Mouse (Mus musculus): Measurements from ENCODE around the gene Nell1.

Gene Nell1

GRCm38 (mm10) chr7:50543373-50543772, 568.7 kb downstream of the Nell1 start:
- no peak for TF ChIP-seq GATA4 (IDR thresholded peaks at IDR 0.05; ENCODE audit: insufficient replicate concordance, low read length)

GRCm38 (mm10) chr7:50549572-50549971, 574.9 kb downstream of the Nell1 start:
- no peak for TF ChIP-seq GATA4 (IDR thresholded peaks at IDR 0.05; ENCODE audit: insufficient replicate concordance, low read length)

- no peak for TF ChIP-seq GATA4 (IDR thresholded peaks at IDR 0.05; ENCODE audit: insufficient replicate concordance, low read length)
Measured at GRCm38 (mm10) chr7:50551426-50551825, 576.8 kb downstream of the Nell1 start.

DNA sequence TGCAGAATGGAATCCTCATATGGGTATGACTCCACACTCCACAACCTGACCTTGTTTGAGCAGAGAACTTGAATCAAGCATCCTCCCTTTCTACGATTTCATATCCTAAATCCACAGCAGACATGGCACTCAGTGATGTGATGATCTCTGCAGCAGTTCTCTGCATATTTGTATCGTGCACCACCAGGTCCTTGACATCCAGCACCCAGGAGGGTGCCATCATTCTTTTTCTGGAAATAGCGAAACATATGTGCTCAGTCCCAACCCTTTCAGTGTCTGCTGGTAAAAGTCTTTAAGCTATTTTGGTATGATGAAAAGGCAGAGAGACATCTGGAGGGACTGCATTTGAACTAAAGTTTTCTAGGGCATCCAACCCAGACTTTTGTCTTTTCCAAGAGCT, 588.0 kb downstream of the Nell1 start:
- TF ChIP-seq GATA4 (IDR thresholded peaks at IDR 0.05; ENCODE audit: insufficient replicate concordance, low read length): no peak

- no peak for TF ChIP-seq GATA4 (IDR thresholded peaks at IDR 0.05; ENCODE audit: insufficient replicate concordance, low read length)
Measured at GRCm38 (mm10) chr7:50573841-50574240, 599.2 kb downstream of the Nell1 start.

DNA sequence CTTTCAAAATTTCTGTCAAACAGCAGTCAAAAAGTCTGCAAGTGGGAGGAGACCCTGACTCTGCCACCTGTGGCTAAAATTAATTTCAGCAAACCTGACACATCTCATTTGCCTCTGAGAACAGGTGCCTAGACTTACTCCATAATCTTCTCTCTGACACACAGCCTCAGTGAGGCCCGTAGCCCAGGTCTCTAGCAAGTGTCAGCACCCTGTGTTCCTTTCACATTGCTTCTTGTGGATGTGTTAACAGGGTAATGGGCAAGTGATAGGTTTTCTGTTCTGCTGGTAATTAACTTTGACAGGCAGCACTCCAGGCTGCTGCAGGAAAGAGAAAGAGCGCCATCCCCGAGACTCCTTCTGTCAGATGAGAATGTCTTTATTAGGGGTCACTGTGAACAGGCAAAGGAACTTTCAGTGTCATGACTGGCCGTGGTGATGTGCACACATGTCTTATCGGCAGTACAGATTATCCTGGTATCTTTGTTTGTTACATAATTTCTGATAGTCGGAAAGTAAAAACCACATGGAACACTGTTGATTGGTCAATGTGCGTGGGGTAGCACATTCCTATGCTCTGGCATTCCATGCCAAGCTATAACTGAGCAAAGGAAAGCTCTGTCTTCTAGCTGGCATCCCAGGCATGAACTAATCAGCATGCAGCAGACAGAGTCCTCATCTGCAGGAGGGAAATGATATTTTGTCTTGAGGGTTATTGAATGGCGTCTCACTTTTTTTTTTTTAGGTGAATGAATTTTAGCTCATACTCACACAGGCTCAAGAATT, 614.2 kb downstream of the Nell1 start:
- TF ChIP-seq GATA4 (IDR thresholded peaks at IDR 0.05; ENCODE audit: insufficient replicate concordance, low read length): no peak

GRCm38 (mm10) chr7:50598890-50599289, 624.2 kb downstream of the Nell1 start, which contains the start of gene 4933405O20Rik:
TSS of gene 4933405O20Rik (plus strand) at chr7:50599190.
- TF ChIP-seq GATA4 (IDR thresholded peaks at IDR 0.05; ENCODE audit: insufficient replicate concordance, low read length): no peak

DNA sequence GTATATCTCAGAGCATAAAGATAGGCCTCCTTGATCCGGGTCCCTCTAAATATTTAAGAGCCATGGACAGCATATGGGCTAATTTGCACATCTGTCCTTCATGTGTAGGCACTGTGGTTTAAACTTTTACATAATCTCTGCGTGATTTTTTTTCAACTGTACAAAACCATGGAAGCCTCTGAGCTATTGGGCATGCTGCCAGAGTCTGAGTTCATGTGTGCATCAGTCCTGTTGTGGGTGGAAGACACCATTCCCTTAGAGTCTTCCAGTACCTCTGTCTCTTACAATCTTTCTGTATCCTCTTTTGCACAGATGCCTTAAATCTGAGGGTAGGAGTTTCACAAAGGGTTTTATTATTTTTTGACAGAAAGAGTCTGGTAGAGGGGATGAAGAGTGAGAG, 639.4 kb downstream of the Nell1 start:
- TF ChIP-seq GATA4 (IDR thresholded peaks at IDR 0.05; ENCODE audit: insufficient replicate concordance, low read length): no peak

- TF ChIP-seq GATA4 (IDR thresholded peaks at IDR 0.05; ENCODE audit: insufficient replicate concordance, low read length): no peak
Measured at GRCm38 (mm10) chr7:50629186-50629585, 654.5 kb downstream of the Nell1 start.

DNA sequence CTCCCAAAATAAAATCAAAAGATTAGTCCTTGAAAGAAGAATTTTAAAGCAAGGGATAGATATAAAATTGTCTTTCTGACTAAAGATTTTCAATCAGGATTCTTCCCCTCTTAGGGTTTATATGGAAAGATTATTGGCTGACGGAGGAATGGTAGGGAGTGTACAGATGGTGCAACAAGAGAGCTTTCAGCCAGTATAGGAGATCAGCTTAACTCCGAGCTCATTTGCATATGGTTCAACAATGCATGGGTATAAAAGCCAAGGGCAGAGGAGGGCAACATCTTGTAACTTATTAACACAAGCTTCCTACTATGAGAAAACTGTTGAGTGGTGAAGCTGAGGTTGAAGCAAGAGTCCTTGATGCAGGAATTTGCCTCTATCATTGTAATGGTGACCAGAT, 658.5 kb downstream of the Nell1 start:
- no peak for TF ChIP-seq GATA4 (IDR thresholded peaks at IDR 0.05; ENCODE audit: insufficient replicate concordance, low read length)

- TF ChIP-seq GATA4 (IDR thresholded peaks at IDR 0.05; ENCODE audit: insufficient replicate concordance, low read length): no peak
Measured at GRCm38 (mm10) chr7:50672266-50672665, 697.6 kb downstream of the Nell1 start.

DNA sequence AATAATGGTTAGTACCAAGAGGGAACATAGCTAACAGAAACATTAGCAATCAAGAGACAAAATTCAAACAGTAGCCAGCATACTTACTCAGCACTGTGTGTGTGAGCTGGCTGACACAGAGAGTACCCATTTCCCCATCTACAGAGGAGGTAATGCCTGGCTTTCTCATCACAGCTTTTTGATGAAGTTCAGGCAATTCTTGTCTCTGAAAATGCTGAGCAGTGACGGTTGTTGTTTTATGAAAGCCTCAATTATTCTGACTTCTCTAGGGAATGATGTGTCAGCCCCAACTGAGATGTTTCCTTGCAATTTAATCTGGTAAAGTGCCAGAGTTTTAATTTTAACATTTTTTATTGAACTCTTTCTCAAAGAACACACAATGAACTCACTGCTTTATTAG, 700.8 kb downstream of the Nell1 start:
- no peak for TF ChIP-seq GATA4 (IDR thresholded peaks at IDR 0.05; ENCODE audit: insufficient replicate concordance, low read length)

GRCm38 (mm10) chr7:50677511-50677910, 702.8 kb downstream of the Nell1 start:
- no peak for TF ChIP-seq GATA4 (IDR thresholded peaks at IDR 0.05; ENCODE audit: insufficient replicate concordance, low read length)

DNA sequence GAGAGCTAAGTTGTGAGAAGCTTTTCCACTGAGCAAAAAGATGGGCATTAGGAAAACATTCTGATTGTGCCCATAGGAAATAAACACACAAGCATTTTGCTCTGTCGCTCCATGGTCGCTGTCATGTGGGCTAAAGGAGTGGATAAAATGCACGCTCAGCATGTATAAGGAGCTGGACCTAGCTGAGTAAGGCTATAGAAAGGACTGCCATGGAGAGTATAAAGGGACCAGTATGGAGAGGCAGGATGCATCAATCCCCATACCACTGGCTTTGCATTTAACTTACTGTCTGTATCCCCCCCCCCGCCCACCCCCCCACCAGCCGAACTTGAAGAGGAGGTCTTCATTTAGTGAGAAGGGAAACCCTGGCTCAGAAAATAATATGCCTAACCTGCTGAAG, 711.7 kb downstream of the Nell1 start:
- TF ChIP-seq GATA4 (IDR thresholded peaks at IDR 0.05; ENCODE audit: insufficient replicate concordance, low read length): no peak

DNA sequence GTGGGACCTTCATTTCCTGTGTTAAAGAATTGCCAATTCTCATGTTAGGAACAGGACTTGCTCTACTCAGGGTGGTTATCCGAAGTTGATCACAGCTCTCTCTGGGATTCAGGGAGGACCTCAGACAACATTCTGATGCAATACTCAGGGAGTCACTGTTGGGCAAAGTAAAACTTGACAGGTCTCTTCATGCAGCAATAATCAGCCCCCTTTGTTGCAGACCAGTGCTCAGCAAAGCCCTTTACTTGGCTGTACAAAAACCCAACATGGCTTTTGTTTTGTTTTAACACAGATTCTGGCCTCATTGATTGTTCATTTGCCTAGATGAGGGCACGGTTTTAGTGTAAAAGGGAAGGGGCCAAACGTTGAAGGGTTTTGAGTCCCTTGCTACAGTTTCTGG, 750.5 kb downstream of the Nell1 start:
- TF ChIP-seq GATA4 (IDR thresholded peaks at IDR 0.05; ENCODE audit: insufficient replicate concordance, low read length): no peak

DNA sequence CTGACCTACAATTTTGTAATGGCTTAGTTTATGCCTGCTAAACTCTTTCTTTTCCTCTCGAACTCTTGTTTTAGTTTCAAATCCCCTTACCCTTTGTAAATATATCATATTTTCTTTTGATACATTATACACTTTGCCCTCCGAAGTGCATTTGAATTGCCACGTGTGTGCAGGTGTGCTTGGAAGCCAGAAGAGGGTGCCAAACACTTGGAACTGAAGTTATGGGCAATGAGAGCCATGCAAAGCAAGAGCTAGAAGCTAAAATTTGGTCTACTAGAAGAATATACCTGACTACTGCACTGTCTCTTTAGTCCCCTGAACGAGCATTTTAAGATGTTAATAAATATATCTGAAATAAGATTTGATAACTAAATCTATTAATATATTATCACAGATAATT, 756.3 kb downstream of the Nell1 start:
- TF ChIP-seq GATA4 (IDR thresholded peaks at IDR 0.05; ENCODE audit: insufficient replicate concordance, low read length): no peak

DNA sequence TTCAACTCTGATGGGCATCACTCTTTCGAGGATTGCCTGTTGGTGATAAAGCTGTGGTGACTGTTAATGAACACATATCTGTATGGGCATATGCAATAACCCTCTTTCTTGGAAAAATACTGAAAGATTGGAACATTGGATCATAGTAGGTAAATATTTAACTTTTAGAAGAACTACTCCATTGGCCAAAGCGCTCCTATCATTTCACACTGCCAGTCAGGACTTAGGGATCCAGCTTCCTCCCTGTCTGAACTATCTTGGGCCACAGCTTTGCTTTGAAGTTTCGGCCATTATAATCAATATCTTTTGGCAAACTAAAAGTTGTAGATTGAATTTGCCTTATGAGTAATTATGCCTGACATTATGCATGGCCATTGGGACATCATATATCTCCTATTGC, 780.9 kb downstream of the Nell1 start:
- TF ChIP-seq GATA4 (IDR thresholded peaks at IDR 0.05; ENCODE audit: insufficient replicate concordance, low read length): no peak
